Mouse (Mus musculus): Measurements from ENCODE around the gene Atp6v1e2. TPM values are rescaled to one million over a fixed set of nuclear protein-coding genes. Genes with fewer than 3 reads are reported as not detected.

The Atp6v1e2 gene
- polyA plus RNA-seq, 1 experiment: not detected

- TF ChIP-seq CTCF (conservative IDR thresholded peaks at IDR 0.05; ENCODE audit: insufficient read depth, insufficient read length, low read depth, low read length) (no peak), POLR2A (IDR thresholded peaks at IDR 0.05; ENCODE audit: low read depth, low read length) (no peak)
- Histone ChIP-seq H3K27ac (ENCODE audit: insufficient read depth, low read depth, low read length) (no peak overlapping the region), H3K4me1 (ENCODE audit: control insufficient read depth, insufficient read depth, low read length) (no peaks in the 10 kb centered on the region), H3K27me3 (replicated peaks; ENCODE audit: control insufficient read depth, insufficient read depth, low read length) (no peaks in the 10 kb centered on the region), H3K4me3 (ENCODE audit: insufficient read depth, low read depth, low read length) (no peak overlapping the region), H3K36me3 (ENCODE audit: control insufficient read depth, insufficient read depth, low read length) (no peaks in the 10 kb centered on the region)
- no peak for DNase-seq
- WGBS: 65% methylated on average over 3 of the region's 3 CpGs
These were observed 23.0 kb downstream of the Atp6v1e2 start for GRCm38 (mm10) chr17:86924679-86925078.

GRCm38 (mm10) chr17:86919729-86920128 lies 28.0 kb downstream of the Atp6v1e2 start:
- DNase-seq: no peak
- TF ChIP-seq CTCF (conservative IDR thresholded peaks at IDR 0.05; ENCODE audit: insufficient read depth, insufficient read length, low read depth, low read length): no peak
- no peak for TF ChIP-seq POLR2A (IDR thresholded peaks at IDR 0.05; ENCODE audit: low read depth, low read length)
- WGBS: 52% methylated on average over 11 of the region's 11 CpGs

DNA sequence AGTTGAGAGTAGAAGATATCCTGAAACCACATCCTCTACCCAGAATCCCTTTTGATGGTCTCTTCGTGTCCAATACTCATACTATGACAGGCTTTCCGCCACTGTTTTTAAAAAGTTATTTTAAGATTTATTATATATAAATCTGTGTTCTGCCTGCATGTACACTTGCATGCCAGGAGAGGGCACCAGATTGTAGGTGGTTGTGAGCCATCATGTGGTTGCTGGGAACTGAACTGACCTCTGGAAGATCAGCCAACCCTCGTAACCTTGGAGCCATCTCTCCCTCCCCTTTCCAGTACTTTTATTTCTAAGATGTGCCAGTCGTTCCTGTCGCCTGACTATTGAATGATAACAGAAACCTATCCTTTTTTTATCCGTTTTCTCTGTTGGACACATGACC lies 28.9 kb downstream of the Atp6v1e2 start:
- peak; percentile 80 for TF ChIP-seq CTCF (conservative IDR thresholded peaks at IDR 0.05; ENCODE audit: insufficient read depth, insufficient read length, low read depth, low read length)
- TF ChIP-seq POLR2A (IDR thresholded peaks at IDR 0.05; ENCODE audit: low read depth, low read length): no peak
- Histone ChIP-seq H3K27ac (ENCODE audit: insufficient read depth, low read depth, low read length) (no peak overlapping the region), H3K36me3 (ENCODE audit: control insufficient read depth, insufficient read depth, low read length) (no peaks in the 10 kb centered on the region), H3K4me1 (ENCODE audit: control insufficient read depth, insufficient read depth, low read length) (no peaks in the 10 kb centered on the region), H3K4me3 (ENCODE audit: insufficient read depth, low read depth, low read length) (no peak overlapping the region), H3K27me3 (replicated peaks; ENCODE audit: control insufficient read depth, insufficient read depth, low read length) (no peaks in the 10 kb centered on the region)
- WGBS: 56% methylated on average over 6 of the region's 6 CpGs
- DNase-seq: peak; percentile 47

More at GRCm38 (mm10) chr17:86919729-86920128, 28.0 kb downstream of the Atp6v1e2 start:
- Histone ChIP-seq H3K4me3 (ENCODE audit: insufficient read depth, low read depth, low read length) (no peak overlapping the region), H3K27me3 (replicated peaks; ENCODE audit: control insufficient read depth, insufficient read depth, low read length) (no peaks in the 10 kb centered on the region), H3K27ac (ENCODE audit: insufficient read depth, low read depth, low read length) (no peak overlapping the region), H3K4me1 (ENCODE audit: control insufficient read depth, insufficient read depth, low read length) (no peaks in the 10 kb centered on the region), H3K36me3 (ENCODE audit: control insufficient read depth, insufficient read depth, low read length) (no peaks in the 10 kb centered on the region)

GRCm38 (mm10) chr17:86917048-86917447 lies 30.6 kb downstream of the Atp6v1e2 start, which contains the start of gene Tmem247:
Tmem247 (plus strand) TSS chr17:86917348.
- TF ChIP-seq POLR2A (IDR thresholded peaks at IDR 0.05; ENCODE audit: low read depth, low read length): no peak
- no peak for TF ChIP-seq CTCF (conservative IDR thresholded peaks at IDR 0.05; ENCODE audit: insufficient read depth, insufficient read length, low read depth, low read length)
- Histone ChIP-seq H3K4me1 (ENCODE audit: control insufficient read depth, insufficient read depth, low read length) (no peaks in the 10 kb centered on the region), H3K36me3 (ENCODE audit: control insufficient read depth, insufficient read depth, low read length) (no peaks in the 10 kb centered on the region), H3K27me3 (replicated peaks; ENCODE audit: control insufficient read depth, insufficient read depth, low read length) (no peaks in the 10 kb centered on the region), H3K4me3 (ENCODE audit: insufficient read depth, low read depth, low read length) (no peak within 1 kb of the TSS), H3K27ac (ENCODE audit: insufficient read depth, low read depth, low read length) (no peak within 1 kb of the TSS)
- 93% methylated on average over 10 of the region's 10 CpGs for WGBS
- DNase-seq: no peak

DNA sequence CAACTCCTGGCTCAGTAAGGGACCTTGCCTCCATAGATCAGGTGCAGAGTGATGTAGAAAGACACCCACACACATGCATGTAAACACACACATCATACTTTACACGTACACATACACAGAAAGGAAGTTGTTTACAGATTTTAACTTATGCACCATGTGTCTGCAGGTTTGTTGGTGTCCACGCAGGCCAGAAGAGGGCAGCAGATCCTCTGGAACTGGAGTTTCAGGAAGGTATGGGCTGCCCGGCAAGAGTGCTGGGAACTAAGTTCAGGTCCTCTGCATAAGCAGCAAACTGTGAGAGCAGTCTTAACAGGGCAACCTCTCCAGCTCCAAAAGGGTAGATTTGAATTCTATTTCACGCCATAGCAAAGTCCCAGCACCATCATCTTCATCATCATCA lies 32.2 kb downstream of the Atp6v1e2 start:
- Histone ChIP-seq H3K4me1 (ENCODE audit: control insufficient read depth, insufficient read depth, low read length) (no peaks in the 10 kb centered on the region), H3K27ac (ENCODE audit: insufficient read depth, low read depth, low read length) (no peak overlapping the region), H3K27me3 (replicated peaks; ENCODE audit: control insufficient read depth, insufficient read depth, low read length) (no peaks in the 10 kb centered on the region), H3K4me3 (ENCODE audit: insufficient read depth, low read depth, low read length) (no peak overlapping the region), H3K36me3 (ENCODE audit: control insufficient read depth, insufficient read depth, low read length) (no peaks in the 10 kb centered on the region)
- TF ChIP-seq POLR2A (IDR thresholded peaks at IDR 0.05; ENCODE audit: low read depth, low read length) (no peak), CTCF (conservative IDR thresholded peaks at IDR 0.05; ENCODE audit: insufficient read depth, insufficient read length, low read depth, low read length) (0 out of 2 replicates have a peak, but pooled peaks have one; percentile 11)
- WGBS: 85% methylated on average over 4 of the region's 4 CpGs
- no peak for DNase-seq

DNA sequence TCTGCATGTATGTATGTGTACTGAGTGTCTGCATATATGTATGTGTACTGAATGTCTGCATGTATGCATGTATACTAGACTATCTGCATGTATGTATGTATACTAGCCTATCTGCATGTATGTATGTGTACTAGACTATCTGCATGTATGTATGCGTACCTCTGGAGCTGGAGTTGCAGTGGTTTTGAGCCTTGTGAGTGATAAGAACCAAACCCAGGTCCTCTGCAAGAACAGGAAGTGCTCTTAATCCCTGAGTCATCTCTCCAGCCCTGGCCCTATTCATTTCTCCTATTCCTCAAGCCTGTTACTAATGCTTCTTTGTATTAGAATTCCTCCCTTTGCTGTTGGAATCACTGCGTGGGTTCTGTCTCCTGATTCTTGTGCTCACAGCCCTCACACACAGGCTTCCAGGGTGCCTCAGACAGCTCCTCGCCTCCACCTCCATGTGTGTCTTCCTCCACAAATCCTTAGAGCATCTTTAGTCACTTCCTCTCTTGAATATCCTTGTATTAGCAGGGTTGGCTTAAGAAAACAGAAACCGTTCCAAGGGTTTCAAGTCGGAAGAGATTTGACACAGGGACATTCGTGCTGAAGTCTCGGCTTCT lies 34.6 kb downstream of the Atp6v1e2 start:
- no peak for TF ChIP-seq CTCF (conservative IDR thresholded peaks at IDR 0.05; ENCODE audit: insufficient read depth, insufficient read length, low read depth, low read length)
- no peak for TF ChIP-seq POLR2A (IDR thresholded peaks at IDR 0.05; ENCODE audit: low read depth, low read length)
- no peaks in the 10 kb centered on the region for H3K27me3 ChIP-seq (replicated peaks; ENCODE audit: control insufficient read depth, insufficient read depth, low read length)
- H3K36me3 ChIP-seq (ENCODE audit: control insufficient read depth, insufficient read depth, low read length): no peaks in the 10 kb centered on the region
- DNase-seq: no peak
- H3K27ac ChIP-seq (ENCODE audit: insufficient read depth, low read depth, low read length): no peak overlapping the region
- H3K4me3 ChIP-seq (ENCODE audit: insufficient read depth, low read depth, low read length): no peak overlapping the region
- no peaks in the 10 kb centered on the region for H3K4me1 ChIP-seq (ENCODE audit: control insufficient read depth, insufficient read depth, low read length)
- 77% methylated on average over 7 of the region's 7 CpGs for WGBS

DNA sequence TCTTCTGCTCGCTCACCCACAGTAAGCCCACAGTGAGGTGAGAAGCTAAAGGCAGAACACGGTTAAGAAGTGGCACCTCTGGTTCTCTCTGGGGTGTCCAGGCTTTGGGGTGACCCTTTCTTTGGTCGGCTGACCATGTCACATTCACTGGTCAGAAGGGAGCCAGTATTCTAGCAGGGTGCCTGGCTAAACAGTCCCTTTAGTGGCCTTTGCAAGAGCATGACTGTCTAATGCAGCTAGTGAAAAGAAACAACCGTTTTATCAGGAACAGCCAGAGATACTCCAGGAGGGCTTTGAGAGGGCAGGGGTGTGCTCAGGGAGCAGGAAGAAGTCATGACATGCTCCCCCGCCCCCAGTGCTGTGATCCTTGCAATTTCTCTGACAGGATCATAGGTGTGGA lies 36.4 kb downstream of the Atp6v1e2 start:
- no peaks in the 10 kb centered on the region; the same call in 1 of the 2 replicates for H3K4me1 ChIP-seq (ENCODE audit: control insufficient read depth, insufficient read depth, low read length)
- H3K36me3 ChIP-seq (ENCODE audit: control insufficient read depth, insufficient read depth, low read length): no peaks in the 10 kb centered on the region
- no peak overlapping the region for H3K27ac ChIP-seq (ENCODE audit: insufficient read depth, low read depth, low read length)
- WGBS: 60% methylated on average over 5 of the region's 5 CpGs
- no peak overlapping the region for H3K4me3 ChIP-seq (ENCODE audit: insufficient read depth, low read depth, low read length)
- no peaks in the 10 kb centered on the region for H3K27me3 ChIP-seq (replicated peaks; ENCODE audit: control insufficient read depth, insufficient read depth, low read length)
- no peak for TF ChIP-seq POLR2A (IDR thresholded peaks at IDR 0.05; ENCODE audit: low read depth, low read length)
- no peak for TF ChIP-seq CTCF (conservative IDR thresholded peaks at IDR 0.05; ENCODE audit: insufficient read depth, insufficient read length, low read depth, low read length)
- DNase-seq: no peak
